Mouse (Mus musculus): Measurements from ENCODE around the gene Gm12117. TPM values are rescaled to one million over a fixed set of nuclear protein-coding genes. Genes with fewer than 3 reads are reported as not detected.

Gene Gm12117
- not detected in 2 replicates for polyA plus RNA-seq (2014; fragmentation: Nextera tagmentation; extraction: Ambion mirVana)

- H3K4me1 ChIP-seq (ENCODE audit: control insufficient read depth, insufficient read depth, low read length): no peaks in the 10 kb centered on the region
- H3K4me3 ChIP-seq (ENCODE audit: low read depth, low read length): no peak within 1 kb of the TSS
- H3K9ac ChIP-seq (replicated peaks; ENCODE audit: low read depth, low read length): no peak within 1 kb of the TSS
- H3K4me2 ChIP-seq (ENCODE audit: low read depth, low read length): no peak within 1 kb of the TSS
- H3K27ac ChIP-seq (ENCODE audit: low read depth, low read length): no peak within 1 kb of the TSS
- 100% methylated on average over 3 of the region's 3 CpGs for WGBS
- no peaks in the 10 kb centered on the region for H3K36me3 ChIP-seq (ENCODE audit: control insufficient read depth, insufficient read depth, low read length)
- H3K27me3 ChIP-seq (ENCODE audit: control insufficient read depth, insufficient read depth, low read length): no peaks in the 10 kb centered on the region
- H3K9me3 ChIP-seq (ENCODE audit: control insufficient read depth, low read length): no peaks in the 10 kb centered on the region
- no peak for ATAC-seq (ENCODE audit: low read depth)
Observed at GRCm38 (mm10) chr11:33276637-33277036, at the start of gene Gm12117. Gm12117 (minus strand) TSS chr11:33276737.

DNA sequence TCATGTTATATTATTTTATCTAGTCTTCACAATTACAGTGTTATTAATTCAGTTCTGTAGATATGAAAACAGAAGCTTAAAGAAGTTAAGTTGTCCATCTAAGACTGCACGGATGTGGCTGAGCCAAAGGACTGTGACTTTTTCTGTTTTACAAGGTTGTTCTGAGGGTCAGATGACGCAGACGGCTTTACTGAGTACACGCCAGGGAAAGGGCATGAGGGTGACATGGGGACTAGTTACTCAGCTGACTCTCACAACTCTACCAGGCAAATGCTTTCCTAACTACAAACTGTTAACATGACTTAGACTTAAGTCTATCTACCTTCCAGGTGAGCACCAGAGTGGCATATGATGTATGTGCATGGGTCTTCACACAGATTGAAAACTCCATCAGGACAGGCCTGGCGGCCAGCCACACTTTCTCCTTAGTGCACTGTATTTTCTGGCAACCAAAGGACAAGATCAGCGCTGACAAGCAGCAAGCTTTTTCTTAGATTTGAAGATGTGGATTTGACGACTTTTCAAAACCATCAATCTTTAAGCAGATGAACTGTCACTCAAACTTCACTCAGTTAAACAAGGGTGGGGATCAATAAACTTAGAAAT, 42.6 kb upstream of the Gm12117 start:
- Histone ChIP-seq H3K4me2 (ENCODE audit: low read depth, low read length) (no peak overlapping the region), H3K27ac (ENCODE audit: low read depth, low read length) (no peak overlapping the region), H3K4me1 (ENCODE audit: control insufficient read depth, insufficient read depth, low read length) (no peaks in the 10 kb centered on the region), H3K9me3 (ENCODE audit: control insufficient read depth, low read length) (no peaks in the 10 kb centered on the region), H3K4me3 (ENCODE audit: low read depth, low read length) (no peak overlapping the region), H3K36me3 (ENCODE audit: control insufficient read depth, insufficient read depth, low read length) (no peaks in the 10 kb centered on the region), H3K27me3 (ENCODE audit: control insufficient read depth, insufficient read depth, low read length) (no peaks in the 10 kb centered on the region), H3K9ac (replicated peaks; ENCODE audit: low read depth, low read length) (no peak overlapping the region)
- WGBS: 87% methylated on average over 7 of the region's 7 CpGs
- ATAC-seq (ENCODE audit: low read depth): no peak

DNA sequence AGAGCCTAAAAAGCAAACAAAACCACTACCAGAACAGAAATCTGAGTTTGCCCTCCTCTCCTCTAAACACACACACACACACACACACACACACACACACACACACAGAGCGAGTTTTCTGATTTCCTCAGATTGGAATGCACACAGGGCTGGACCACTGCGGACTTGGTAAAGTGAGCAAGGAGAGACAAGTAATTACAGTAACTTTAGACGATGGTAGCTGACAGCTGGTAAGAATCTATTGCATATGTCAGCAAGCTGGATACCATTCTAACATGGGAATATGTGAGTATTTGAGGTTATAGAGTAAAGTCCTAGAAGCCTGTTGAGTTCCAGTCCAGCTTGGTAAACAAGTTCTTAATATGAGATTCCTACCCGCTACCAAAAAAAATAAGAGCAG, 33.0 kb upstream of the Gm12117 start:
- 75% methylated on average over 4 of the region's 4 CpGs for WGBS
- Histone ChIP-seq H3K36me3 (ENCODE audit: control insufficient read depth, insufficient read depth, low read length) (no peaks in the 10 kb centered on the region), H3K9me3 (ENCODE audit: control insufficient read depth, low read length) (no peaks in the 10 kb centered on the region), H3K4me1 (ENCODE audit: control insufficient read depth, insufficient read depth, low read length) (no peaks in the 10 kb centered on the region), H3K4me2 (ENCODE audit: low read depth, low read length) (no peak overlapping the region), H3K27me3 (ENCODE audit: control insufficient read depth, insufficient read depth, low read length) (no peaks in the 10 kb centered on the region), H3K4me3 (ENCODE audit: low read depth, low read length) (no peak overlapping the region), H3K27ac (ENCODE audit: low read depth, low read length) (no peak overlapping the region), H3K9ac (replicated peaks; ENCODE audit: low read depth, low read length) (no peak overlapping the region)
- no peak for ATAC-seq (ENCODE audit: low read depth)

DNA sequence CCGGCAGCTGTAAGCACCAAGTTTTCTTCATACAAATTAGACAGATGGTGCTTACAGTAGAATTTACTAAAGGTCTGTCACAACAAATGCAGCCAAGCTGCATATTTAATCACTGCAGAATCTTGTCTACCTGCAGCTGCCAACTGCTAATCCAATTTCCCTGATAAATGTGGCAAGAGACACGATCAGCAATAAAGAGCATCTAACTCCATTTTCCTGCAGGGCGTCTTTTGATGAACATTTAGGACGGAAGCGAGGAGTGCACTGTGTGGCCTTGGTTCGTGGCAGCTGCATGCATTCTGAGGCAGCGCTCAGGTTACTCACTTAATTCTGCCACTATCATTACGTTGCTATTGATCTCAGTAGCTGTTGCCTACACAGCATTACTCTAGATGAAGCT, 24.3 kb upstream of the Gm12117 start:
- Histone ChIP-seq H3K9me3 (ENCODE audit: control insufficient read depth, low read length) (no peaks in the 10 kb centered on the region), H3K4me2 (ENCODE audit: low read depth, low read length) (no peak overlapping the region), H3K27ac (ENCODE audit: low read depth, low read length) (no peak overlapping the region), H3K36me3 (ENCODE audit: control insufficient read depth, insufficient read depth, low read length) (no peaks in the 10 kb centered on the region), H3K4me1 (ENCODE audit: control insufficient read depth, insufficient read depth, low read length) (peaks cover 6% of the 10 kb centered on the region; the same call in 1 of the 2 replicates), H3K9ac (replicated peaks; ENCODE audit: low read depth, low read length) (no peak overlapping the region), H3K27me3 (ENCODE audit: control insufficient read depth, insufficient read depth, low read length) (no peaks in the 10 kb centered on the region), H3K4me3 (ENCODE audit: low read depth, low read length) (no peak overlapping the region)
- 24% methylated on average over 8 of the region's 8 CpGs for WGBS
- peak; percentile 70; the same call in 1 of the 2 replicates for ATAC-seq (ENCODE audit: low read depth)

- no peak for ATAC-seq (ENCODE audit: low read depth)
- H3K4me2 ChIP-seq (ENCODE audit: low read depth, low read length): no peak overlapping the region
- no peak overlapping the region for H3K4me3 ChIP-seq (ENCODE audit: low read depth, low read length)
- H3K4me1 ChIP-seq (ENCODE audit: control insufficient read depth, insufficient read depth, low read length): peaks cover 6% of the 10 kb centered on the region; the same call in 1 of the 2 replicates
- H3K27me3 ChIP-seq (ENCODE audit: control insufficient read depth, insufficient read depth, low read length): no peaks in the 10 kb centered on the region
- H3K9ac ChIP-seq (replicated peaks; ENCODE audit: low read depth, low read length): no peak overlapping the region
- H3K27ac ChIP-seq (ENCODE audit: low read depth, low read length): peak overlapping the region; percentile 31; the same call in 1 of the 2 replicates
- H3K36me3 ChIP-seq (ENCODE audit: control insufficient read depth, insufficient read depth, low read length): no peaks in the 10 kb centered on the region
- 33% methylated on average over 11 of the region's 11 CpGs for WGBS
- no peaks in the 10 kb centered on the region for H3K9me3 ChIP-seq (ENCODE audit: control insufficient read depth, low read length)
Observed at GRCm38 (mm10) chr11:33299371-33299770, 22.8 kb upstream of the Gm12117 start.

GRCm38 (mm10) chr11:33297121-33297520, 20.6 kb upstream of the Gm12117 start:
- no peak overlapping the region for H3K9ac ChIP-seq (replicated peaks; ENCODE audit: low read depth, low read length)
- H3K4me2 ChIP-seq (ENCODE audit: low read depth, low read length): no peak overlapping the region
- H3K27ac ChIP-seq (ENCODE audit: low read depth, low read length): no peak overlapping the region; the same call in 1 of the 2 replicates
- H3K4me3 ChIP-seq (ENCODE audit: low read depth, low read length): no peak overlapping the region
- peak; percentile 78; the same call in 1 of the 2 replicates for ATAC-seq (ENCODE audit: low read depth)
- H3K36me3 ChIP-seq (ENCODE audit: control insufficient read depth, insufficient read depth, low read length): no peaks in the 10 kb centered on the region
- H3K4me1 ChIP-seq (ENCODE audit: control insufficient read depth, insufficient read depth, low read length): peaks cover 6% of the 10 kb centered on the region; the same call in 1 of the 2 replicates
- no peaks in the 10 kb centered on the region for H3K9me3 ChIP-seq (ENCODE audit: control insufficient read depth, low read length)
- 30% methylated on average over 8 of the region's 8 CpGs for WGBS
- H3K27me3 ChIP-seq (ENCODE audit: control insufficient read depth, insufficient read depth, low read length): no peaks in the 10 kb centered on the region

DNA sequence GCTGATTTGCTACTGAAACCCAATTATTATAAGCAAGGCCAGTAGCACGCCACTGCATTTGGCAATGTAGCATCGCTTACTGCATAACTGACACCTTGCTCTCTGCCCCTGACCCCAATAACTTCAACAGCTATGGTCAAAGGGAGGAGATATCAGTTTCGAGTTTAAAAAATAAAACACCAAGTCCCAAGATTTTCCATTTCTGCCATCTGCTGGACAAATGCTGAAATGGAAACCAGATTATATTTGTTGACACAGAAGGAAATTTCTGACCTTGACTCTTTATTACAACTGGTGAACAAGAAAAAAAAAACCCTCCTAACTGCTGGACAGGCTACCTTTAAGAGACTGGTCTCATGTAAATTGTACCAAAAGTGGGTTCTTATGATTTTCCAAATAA, 18.9 kb upstream of the Gm12117 start:
- H3K9me3 ChIP-seq (ENCODE audit: control insufficient read depth, low read length): no peaks in the 10 kb centered on the region
- no peaks in the 10 kb centered on the region for H3K4me1 ChIP-seq (ENCODE audit: control insufficient read depth, insufficient read depth, low read length)
- WGBS: 48% methylated on average over 3 of the region's 3 CpGs
- no peaks in the 10 kb centered on the region for H3K36me3 ChIP-seq (ENCODE audit: control insufficient read depth, insufficient read depth, low read length)
- no peak overlapping the region for H3K27ac ChIP-seq (ENCODE audit: low read depth, low read length)
- no peak for ATAC-seq (ENCODE audit: low read depth)
- H3K27me3 ChIP-seq (ENCODE audit: control insufficient read depth, insufficient read depth, low read length): no peaks in the 10 kb centered on the region
- H3K4me2 ChIP-seq (ENCODE audit: low read depth, low read length): no peak overlapping the region
- no peak overlapping the region for H3K4me3 ChIP-seq (ENCODE audit: low read depth, low read length)
- no peak overlapping the region for H3K9ac ChIP-seq (replicated peaks; ENCODE audit: low read depth, low read length)

GRCm38 (mm10) chr11:33294063-33294462, 17.5 kb upstream of the Gm12117 start:
- Histone ChIP-seq H3K4me3 (ENCODE audit: low read depth, low read length) (no peak overlapping the region), H3K4me2 (ENCODE audit: low read depth, low read length) (no peak overlapping the region), H3K36me3 (ENCODE audit: control insufficient read depth, insufficient read depth, low read length) (no peaks in the 10 kb centered on the region), H3K9me3 (ENCODE audit: control insufficient read depth, low read length) (no peaks in the 10 kb centered on the region), H3K27me3 (ENCODE audit: control insufficient read depth, insufficient read depth, low read length) (no peaks in the 10 kb centered on the region), H3K27ac (ENCODE audit: low read depth, low read length) (no peak overlapping the region), H3K9ac (replicated peaks; ENCODE audit: low read depth, low read length) (no peak overlapping the region), H3K4me1 (ENCODE audit: control insufficient read depth, insufficient read depth, low read length) (no peaks in the 10 kb centered on the region)
- no peak for ATAC-seq (ENCODE audit: low read depth)
- WGBS: 67% methylated on average over 6 of the region's 6 CpGs

GRCm38 (mm10) chr11:33278571-33278970, 2.0 kb upstream of the Gm12117 start:
- no peak overlapping the region for H3K4me2 ChIP-seq (ENCODE audit: low read depth, low read length)
- no peaks in the 10 kb centered on the region for H3K36me3 ChIP-seq (ENCODE audit: control insufficient read depth, insufficient read depth, low read length)
- no peaks in the 10 kb centered on the region for H3K9me3 ChIP-seq (ENCODE audit: control insufficient read depth, low read length)
- H3K4me3 ChIP-seq (ENCODE audit: low read depth, low read length): no peak overlapping the region
- no peak overlapping the region for H3K9ac ChIP-seq (replicated peaks; ENCODE audit: low read depth, low read length)
- no peak for ATAC-seq (ENCODE audit: low read depth)
- no peak overlapping the region for H3K27ac ChIP-seq (ENCODE audit: low read depth, low read length)
- H3K27me3 ChIP-seq (ENCODE audit: control insufficient read depth, insufficient read depth, low read length): no peaks in the 10 kb centered on the region
- no peaks in the 10 kb centered on the region for H3K4me1 ChIP-seq (ENCODE audit: control insufficient read depth, insufficient read depth, low read length)
- WGBS: 93% methylated on average over 2 of the region's 2 CpGs

Data from neural tube, embryonic 14.5 days (tissue).